Mouse (Mus musculus): Measurements from ENCODE around the gene Chac1. TPM values are rescaled to one million over a fixed set of nuclear protein-coding genes. Genes with fewer than 3 reads are reported as not detected.

The Chac1 gene
- total and polyA plus RNA-seq, 2 experiments from 2014 or later, result 9.1 to 20.4 TPM

DNA sequence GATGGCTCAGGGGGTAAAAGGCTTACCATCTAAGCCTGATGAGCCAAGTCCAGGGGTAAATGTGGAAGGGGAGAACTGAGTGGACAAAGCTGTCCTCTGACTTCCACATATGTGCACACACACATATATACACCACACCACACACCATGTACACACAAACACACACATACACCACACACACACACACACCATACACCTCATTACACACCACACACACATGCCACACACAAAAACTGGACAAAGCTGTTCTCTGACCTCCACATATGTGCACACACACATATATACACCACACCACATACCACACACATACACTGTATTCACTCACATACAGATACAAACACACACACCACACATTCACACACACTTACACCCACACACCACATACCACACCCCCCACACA, 5.3 kb downstream of the Chac1 start:
- H3K4me3 ChIP-seq (ENCODE audit: low read depth, low read length), result no peak overlapping the region
- TF ChIP-seq CTCF (IDR thresholded peaks at IDR 0.05; ENCODE audit: low read depth), result no peak
- no peak overlapping the region for H3K9ac ChIP-seq
- H3K27me3 ChIP-seq (ENCODE audit: insufficient read depth, low read length), result no peaks in the 10 kb centered on the region
- no peak overlapping the region for H3K27ac ChIP-seq (ENCODE audit: low read depth, low read length)
- no peaks in the 10 kb centered on the region for H3K4me1 ChIP-seq (ENCODE audit: insufficient read depth)
- H3K4me2 ChIP-seq (ENCODE audit: low read depth), result no peak overlapping the region
- no peak for ATAC-seq
- H3K9me3 ChIP-seq (ENCODE audit: low read length), result peaks cover 6% of the 10 kb centered on the region; the same call in 1 of the 2 replicates
- no peaks in the 10 kb centered on the region for H3K36me3 ChIP-seq (ENCODE audit: insufficient read depth)
- no peak for DNase-seq

DNA sequence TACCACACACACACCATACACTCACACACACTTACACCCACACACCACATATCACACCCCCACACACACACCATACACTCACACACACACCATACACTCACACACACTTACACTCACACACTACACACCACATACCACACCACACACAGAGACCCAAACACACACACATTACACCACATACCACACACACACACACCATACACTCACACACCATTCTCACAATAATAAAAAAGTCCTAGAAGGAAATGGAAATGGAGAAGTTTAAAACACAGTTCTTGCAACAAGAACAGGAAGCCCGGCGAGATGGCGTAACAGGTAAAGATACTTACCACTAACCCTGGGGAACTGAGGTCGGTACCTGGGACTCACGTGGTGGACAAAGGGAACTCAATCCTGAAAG, 5.8 kb downstream of the Chac1 start:
- Histone ChIP-seq H3K36me3 (ENCODE audit: insufficient read depth) (no peaks in the 10 kb centered on the region), H3K27me3 (ENCODE audit: insufficient read depth, low read length) (no peaks in the 10 kb centered on the region), H3K9ac (no peak overlapping the region), H3K4me2 (ENCODE audit: low read depth) (no peak overlapping the region), H3K9me3 (ENCODE audit: low read length) (peaks cover 11% of the 10 kb centered on the region), H3K27ac (ENCODE audit: low read depth, low read length) (no peak overlapping the region), H3K4me3 (ENCODE audit: low read depth, low read length) (no peak overlapping the region), H3K4me1 (ENCODE audit: insufficient read depth) (no peaks in the 10 kb centered on the region)
- DNase-seq (no peak), ATAC-seq (no peak)
- no peak for TF ChIP-seq CTCF (IDR thresholded peaks at IDR 0.05; ENCODE audit: low read depth)
- 92% methylated on average over 5 of the region's 5 CpGs for WGBS

GRCm38 (mm10) chr2:119358249-119358648, 7.2 kb downstream of the Chac1 start:
- WGBS, result 87% methylated on average over 6 of the region's 6 CpGs
- Histone ChIP-seq H3K9me3 (ENCODE audit: low read length) (peaks cover 12% of the 10 kb centered on the region), H3K4me3 (ENCODE audit: low read depth, low read length) (no peak overlapping the region), H3K4me2 (ENCODE audit: low read depth) (no peak overlapping the region), H3K9ac (no peak overlapping the region), H3K4me1 (ENCODE audit: insufficient read depth) (no peaks in the 10 kb centered on the region), H3K36me3 (ENCODE audit: insufficient read depth) (no peaks in the 10 kb centered on the region), H3K27ac (ENCODE audit: low read depth, low read length) (no peak overlapping the region), H3K27me3 (ENCODE audit: insufficient read depth, low read length) (no peaks in the 10 kb centered on the region)
- no peak for TF ChIP-seq CTCF (IDR thresholded peaks at IDR 0.05; ENCODE audit: low read depth)
- ATAC-seq (no peak), DNase-seq (no peak)

GRCm38 (mm10) chr2:119359721-119360291, 8.8 kb downstream of the Chac1 start:
- DNase-seq, result no peak
- Histone ChIP-seq H3K4me2 (ENCODE audit: low read depth) (no peak overlapping the region), H3K27ac (ENCODE audit: low read depth, low read length) (no peak overlapping the region), H3K27me3 (ENCODE audit: insufficient read depth, low read length) (no peaks in the 10 kb centered on the region), H3K36me3 (ENCODE audit: insufficient read depth) (no peaks in the 10 kb centered on the region), H3K4me1 (ENCODE audit: insufficient read depth) (no peaks in the 10 kb centered on the region), H3K4me3 (ENCODE audit: low read depth, low read length) (no peak overlapping the region), H3K9me3 (ENCODE audit: low read length) (peaks cover 12% of the 10 kb centered on the region), H3K9ac (no peak overlapping the region)
- TF ChIP-seq CTCF (IDR thresholded peaks at IDR 0.05; ENCODE audit: low read depth), result no peak
- no peak for ATAC-seq
- 93% methylated on average over 2 of the region's 2 CpGs for WGBS

DNA sequence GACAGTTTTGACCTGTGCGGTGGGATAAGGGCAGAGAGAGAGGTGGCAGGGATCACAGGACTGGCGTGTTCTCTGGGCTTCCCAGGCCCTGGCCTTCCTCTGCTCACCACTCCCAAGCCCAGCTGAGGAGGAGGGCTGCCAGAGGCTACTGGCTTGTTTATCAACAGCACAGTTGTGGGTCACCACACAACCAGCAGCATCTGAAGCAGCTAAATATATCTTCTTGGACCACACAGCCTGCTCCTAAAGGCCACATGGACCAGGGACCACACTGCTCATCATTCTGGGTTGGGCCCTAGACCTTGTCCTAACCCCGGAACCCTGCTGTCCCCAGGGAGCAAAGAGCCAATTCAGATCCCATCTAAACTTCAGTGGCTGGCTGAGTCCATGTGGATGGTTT, 13.9 kb downstream of the Chac1 start:
- H3K4me3 ChIP-seq (ENCODE audit: low read depth, low read length), result no peak overlapping the region
- H3K27me3 ChIP-seq (ENCODE audit: insufficient read depth, low read length), result no peaks in the 10 kb centered on the region
- ATAC-seq (no peak), DNase-seq (no peak)
- TF ChIP-seq CTCF (IDR thresholded peaks at IDR 0.05; ENCODE audit: low read depth), result no peak
- peaks cover 6% of the 10 kb centered on the region for H3K36me3 ChIP-seq (ENCODE audit: insufficient read depth)
- no peaks in the 10 kb centered on the region for H3K4me1 ChIP-seq (ENCODE audit: insufficient read depth)
- WGBS, result 92% methylated on average over 3 of the region's 3 CpGs
- H3K9ac ChIP-seq, result no peak overlapping the region
- no peak overlapping the region for H3K4me2 ChIP-seq (ENCODE audit: low read depth)
- peaks cover 12% of the 10 kb centered on the region for H3K9me3 ChIP-seq (ENCODE audit: low read length)
- H3K27ac ChIP-seq (ENCODE audit: low read depth, low read length), result no peak overlapping the region

- 68% methylated on average over 3 of the region's 3 CpGs for WGBS
- TF ChIP-seq CTCF (IDR thresholded peaks at IDR 0.05; ENCODE audit: low read depth), result no peak
- H3K9ac ChIP-seq, result no peak overlapping the region
- no peaks in the 10 kb centered on the region for H3K4me1 ChIP-seq (ENCODE audit: insufficient read depth)
- no peak overlapping the region for H3K27ac ChIP-seq (ENCODE audit: low read depth, low read length)
- H3K27me3 ChIP-seq (ENCODE audit: insufficient read depth, low read length), result no peaks in the 10 kb centered on the region
- ATAC-seq, result no peak
- H3K9me3 ChIP-seq (ENCODE audit: low read length), result no peaks in the 10 kb centered on the region
- no peak for DNase-seq
- peaks cover 17% of the 10 kb centered on the region for H3K36me3 ChIP-seq (ENCODE audit: insufficient read depth)
- no peak overlapping the region for H3K4me3 ChIP-seq (ENCODE audit: low read depth, low read length)
- no peak overlapping the region for H3K4me2 ChIP-seq (ENCODE audit: low read depth)
Observed at GRCm38 (mm10) chr2:119367346-119367745, 16.3 kb downstream of the Chac1 start.

DNA sequence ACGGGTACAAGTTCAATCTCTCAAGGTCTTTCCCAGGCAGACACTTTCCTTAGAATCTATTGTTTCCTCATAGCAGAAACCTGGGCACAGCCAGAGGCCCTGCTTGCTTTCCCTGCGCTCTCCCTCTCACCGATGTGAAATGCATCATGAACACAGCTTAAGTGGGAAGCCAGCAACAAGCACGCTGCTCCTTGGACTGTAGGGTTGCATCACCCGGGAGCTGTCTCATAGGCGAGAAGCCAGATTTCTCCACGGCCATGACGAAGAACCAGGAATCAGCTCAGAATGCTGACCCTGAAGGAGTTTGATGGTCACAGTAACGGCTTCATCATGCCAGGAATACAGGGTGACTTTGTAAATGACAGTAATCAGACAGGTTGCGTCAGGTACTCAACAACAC, 19.1 kb downstream of the Chac1 start:
- no peak for DNase-seq
- peaks cover 39% of the 10 kb centered on the region for H3K36me3 ChIP-seq (ENCODE audit: insufficient read depth)
- H3K27me3 ChIP-seq (ENCODE audit: insufficient read depth, low read length), result no peaks in the 10 kb centered on the region
- H3K4me1 ChIP-seq (ENCODE audit: insufficient read depth), result no peaks in the 10 kb centered on the region
- no peak for TF ChIP-seq CTCF (IDR thresholded peaks at IDR 0.05; ENCODE audit: low read depth)
- no peak overlapping the region for H3K4me3 ChIP-seq (ENCODE audit: low read depth, low read length)
- no peak overlapping the region for H3K9ac ChIP-seq
- no peak overlapping the region for H3K4me2 ChIP-seq (ENCODE audit: low read depth)
- no peak for ATAC-seq
- no peak overlapping the region for H3K27ac ChIP-seq (ENCODE audit: low read depth, low read length)
- WGBS, result 96% methylated on average over 10 of the region's 10 CpGs
- H3K9me3 ChIP-seq (ENCODE audit: low read length), result no peaks in the 10 kb centered on the region
